ENCODE assay signal across 30 mouse cellular contexts in the genomic region with DNA sequence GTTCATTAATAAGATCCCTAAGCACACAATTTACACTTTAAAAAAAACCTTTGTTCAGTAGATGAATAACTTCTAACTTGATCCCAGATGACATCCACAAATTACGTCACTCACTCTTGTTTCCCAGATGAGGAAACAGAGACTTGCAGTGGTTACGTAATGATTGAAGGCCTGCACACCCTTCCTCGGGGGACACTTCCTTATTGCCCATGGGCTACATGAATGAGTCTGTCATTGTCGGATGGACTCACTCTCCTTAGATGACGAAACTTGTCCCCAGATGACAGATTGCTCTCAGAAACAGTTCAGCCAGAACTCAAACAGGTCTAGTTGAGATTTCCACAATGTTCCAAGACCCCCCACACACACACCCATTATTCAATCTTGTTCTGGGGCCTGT.
DNase-seq lines count a peak whose midpoint lies in the region; ATAC-seq and TF ChIP-seq lines count a peak whose summit lies in the region.
"Had no signal": no experiment of that assay in that cellular context is flagged by ENCODE, and none has a peak within 500 bp of the region (broad histone marks: within the 10 kb centered on the region; RNA-seq: fewer than 3 reads in every experiment).

No protein-coding gene starts in this region.

- H3K4me2 ChIP-seq in intestine, embryonic 15.5 days (replicated peaks), result no peak overlapping the region
- H3K4me2 ChIP-seq: embryonic facial prominence, embryonic 12.5 days; forebrain, embryonic 15.5 days; heart, embryonic 12.5 days; hindbrain, embryonic 15.5 days; limb, embryonic 15.5 days; lung, embryonic 15.5 days; midbrain, embryonic 13.5 days had no signal

- TF ChIP-seq EP300 in heart, adult 2 months (IDR thresholded peaks at IDR 0.05; ENCODE audit: insufficient read depth, low read depth, low read length), result no peak

- no peak overlapping the region for H3K27ac ChIP-seq in heart, adult 2 months
- H3K27ac ChIP-seq in intestine, embryonic 15.5 days, result no peak overlapping the region
- H3K27ac ChIP-seq: embryonic facial prominence, embryonic 12.5 days; forebrain, embryonic 10.5 days; forebrain, embryonic 15.5 days; hindbrain, embryonic 15.5 days; kidney, postnatal 0 days; limb, embryonic 15.5 days; liver, embryonic 14.5 days; lung, embryonic 15.5 days; midbrain, embryonic 13.5 days; stomach, postnatal 0 days had no signal

- no peak for TF ChIP-seq CTCF in heart, adult 2 months (IDR thresholded peaks at IDR 0.05)

- no peaks in the 10 kb centered on the region for H3K79me2 ChIP-seq in heart, adult 2 months (replicated peaks; ENCODE audit: control insufficient read depth, insufficient read depth, low read length)

- ATAC-seq in intestine, embryonic 15.5 days, result peak; percentile 80
- ATAC-seq in monocyte, adult 5-6 weeks (replicated peaks; ENCODE audit: insufficient number of reproducible peaks, low FRiP score, low TSS enrichment, poor library complexity, severe bottlenecking), result peak; percentile 54
- ATAC-seq: forebrain, embryonic 15.5 days; inflammation-experienced regulatory T-cells, adult 6 months; midbrain, embryonic 13.5 days had no signal

- no peak for TF ChIP-seq POLR2A in heart, adult 2 months (IDR thresholded peaks at IDR 0.05; ENCODE audit: insufficient read depth, low read depth, low read length)

- no peaks in the 10 kb centered on the region for H3K9me3 ChIP-seq in intestine, embryonic 15.5 days
- H3K9me3 ChIP-seq: embryonic facial prominence, embryonic 12.5 days; forebrain, embryonic 15.5 days; hindbrain, embryonic 15.5 days; limb, embryonic 15.5 days; lung, embryonic 15.5 days had no signal

- peaks cover 2% of the 10 kb centered on the region; the same call in 1 of the 2 replicates for H3K4me1 ChIP-seq in heart, adult 2 months (ENCODE audit: control insufficient read depth, insufficient read depth, low read length)
- H3K4me1 ChIP-seq in intestine, embryonic 15.5 days (replicated peaks), result peaks cover 6% of the 10 kb centered on the region; the same call in 1 of the 2 replicates
- H3K4me1 ChIP-seq: heart, embryonic 12.5 days; midbrain, embryonic 13.5 days had no signal

- H3K9ac ChIP-seq in heart, adult 2 months (ENCODE audit: low read depth, low read length), result no peak overlapping the region
- H3K9ac ChIP-seq in intestine, embryonic 15.5 days, result no peak overlapping the region
- H3K9ac ChIP-seq: embryonic facial prominence, embryonic 12.5 days; forebrain, embryonic 15.5 days; heart, embryonic 12.5 days; hindbrain, embryonic 15.5 days; limb, embryonic 15.5 days; liver, embryonic 14.5 days; lung, embryonic 15.5 days; midbrain, embryonic 13.5 days had no signal

- WGBS in heart, adult 2 months, result 70% methylated on average over 5 of the region's 5 CpGs
- WGBS in intestine, embryonic 15.5 days, result 59% methylated on average over 5 of the region's 5 CpGs

- H3K4me3 ChIP-seq in heart, adult 2 months, result no peak overlapping the region
- no peak overlapping the region for H3K4me3 ChIP-seq in intestine, embryonic 15.5 days (replicated peaks)
- H3K4me3 ChIP-seq: embryonic facial prominence, embryonic 12.5 days; forebrain, embryonic 10.5 days; forebrain, embryonic 15.5 days; heart, embryonic 12.5 days; hindbrain, embryonic 15.5 days; limb, embryonic 15.5 days; lung, embryonic 15.5 days; midbrain, embryonic 13.5 days had no signal

- H3K27me3 ChIP-seq in heart, adult 2 months (ENCODE audit: control insufficient read depth, insufficient read depth, low read length), result no peaks in the 10 kb centered on the region
- no peaks in the 10 kb centered on the region for H3K27me3 ChIP-seq in intestine, embryonic 15.5 days (replicated peaks)
- H3K27me3 ChIP-seq: forebrain, embryonic 15.5 days; limb, embryonic 15.5 days; lung, embryonic 15.5 days had no signal

- DNase-seq in heart, adult 11 months, result peak; percentile 87
- no peak for DNase-seq in heart, adult 2 months
- DNase-seq in NIH3T3 (ENCODE audit: low read depth), result peak; percentile 44
- DNase-seq in adrenal gland, adult 2 months, result no peak
- DNase-seq in ovary, postnatal 10 days (ENCODE audit: low spot score), result no peak
- DNase-seq: adrenal gland, postnatal 10 days; cerebellum, adult 11 months; cerebellum, adult 9-10 months; cerebellum, postnatal 36 days; embryo, embryonic 11 days; kidney, adult 8-10 months; kidney, postnatal 4 days; left cerebral cortex, postnatal 4 days; lung, postnatal 36 days; thymus, adult 2 months; thymus, postnatal 36 days had no signal

- intact Hi-C loops in heart, adult 2 months (cut with DNase I), result no loop called here

- H3K36me3 ChIP-seq in heart, adult 2 months (ENCODE audit: control insufficient read depth, insufficient read depth, low read length), result no peaks in the 10 kb centered on the region
- H3K36me3 ChIP-seq in intestine, embryonic 15.5 days, result no peaks in the 10 kb centered on the region
- H3K36me3 ChIP-seq: embryonic facial prominence, embryonic 12.5 days; forebrain, embryonic 10.5 days; forebrain, embryonic 15.5 days; heart, embryonic 12.5 days; hindbrain, embryonic 15.5 days; limb, embryonic 15.5 days; lung, embryonic 15.5 days; midbrain, embryonic 13.5 days had no signal

Comparison
In these comparisons a context has a peak if more than half of its experiments do, and no peak if none do; other contexts are left out.
1. DNase-seq: peak in heart, adult 11 months (single experiment) and NIH3T3 (single experiment); none in heart, adult 2 months (0 of 2), adrenal gland, adult 2 months (single experiment) and ovary, postnatal 10 days (single experiment).